Mouse (Mus musculus) liver, embryonic 14.5 days (tissue): ENCODE measurements around the gene Prkn. TPM values are rescaled to one million over a fixed set of nuclear protein-coding genes. Genes with fewer than 3 reads are reported as not detected.
A peak's percentile ranks its signal among the peaks of the same experiment; 100 is the strongest.

ENCODE experiments used
- ATAC-seq: fragments of 200-750 bp; cut with Nextera tagmentation; 2 replicates; pipeline ENCODE4 v1.8.0; 2017; ENCODE audit warnings: moderate number of reproducible peaks, mild to moderate bottlenecking, moderate library complexity; ENCODE audit not compliant: insufficient read depth
- DNase-seq, 3 experiments: peaks; one replicate each; pipeline ENCODE4 v3.0.0-alpha.2; 2012 to 2013; ENCODE audit warnings: low read depth in 3 of 3, low spot score in 3 of 3
- H3K27ac ChIP-seq: fragments of 300-500 bp; sonication (generic); 2 replicates; pipeline ENCODE4 v1.5.1; 2014; ENCODE audit warnings: moderate library complexity, mild to moderate bottlenecking, control low read depth, inconsistent platforms
- H3K27me3 ChIP-seq: fragments of 300-500 bp; sonication (generic); 2 replicates; pipeline ENCODE4 v1.6.1; 2014; ENCODE audit warnings: mild to moderate bottlenecking, low read length, moderate library complexity; ENCODE audit not compliant: control insufficient read depth, insufficient read depth
- H3K36me3 ChIP-seq: fragments of 300-500 bp; sonication (generic); replicated peaks from 2 replicates; pipeline ENCODE4 v1.6.1; 2014; ENCODE audit warnings: low read depth; ENCODE audit not compliant: control insufficient read depth, insufficient read depth
- H3K4me1 ChIP-seq, 2 experiments: fragments of 200-500 bp in 1 of 2; fragments of 300-500 bp in 1 of 2; sonication (generic) in 1 of 2; replicated peaks; 2 replicates each; pipeline ENCODE4 v1.6.1; 2012 to 2014; ENCODE audit warnings: antibody characterized with exemption in 1 of 2, inconsistent platforms in 1 of 2, low read length in 1 of 2; ENCODE audit not compliant: control insufficient read depth in 2 of 2, insufficient read depth in 2 of 2
- H3K4me2 ChIP-seq: fragments of 300-500 bp; sonication (generic); 2 replicates; pipeline ENCODE4 v1.6.1; 2014; ENCODE audit warnings: low read depth, mild to moderate bottlenecking, control low read depth, moderate library complexity
- H3K4me3 ChIP-seq, 2 experiments: fragments of 200-500 bp in 1 of 2; fragments of 300-500 bp in 1 of 2; sonication (generic) in 1 of 2; 2 replicates each; pipeline ENCODE4 v1.5.1; 2012 to 2014; ENCODE audit warnings: low read depth in 2 of 2, low read length in 2 of 2, mild to moderate bottlenecking in 2 of 2, control low read depth in 1 of 2, inconsistent platforms in 1 of 2, moderate library complexity in 1 of 2; ENCODE audit not compliant: insufficient read depth in 1 of 2
- H3K9ac ChIP-seq: fragments of 300-500 bp; sonication (generic); replicated peaks from 2 replicates; pipeline ENCODE4 v1.6.1; 2014; ENCODE audit warnings: mild to moderate bottlenecking, control low read depth, moderate library complexity
- H3K9me3 ChIP-seq: fragments of 300-500 bp; sonication (generic); 2 replicates; pipeline ENCODE4 v1.6.1; 2016; ENCODE audit warnings: low read length, mixed read lengths; ENCODE audit not compliant: control insufficient read depth
- CTCF ChIP-seq: IDR thresholded peaks from 2 replicates; pipeline ENCODE4 v1.5.1; 2016; ENCODE audit warnings: antibody characterized with exemption, low read depth, control low read depth
- EP300 ChIP-seq: IDR thresholded peaks from 2 replicates; pipeline ENCODE4 v1.6.1; 2016; ENCODE audit warnings: antibody characterized with exemption, low read depth
- WGBS: fragments of 180-500 bp; shearing (Covaris S2); extraction: QIAGEN DNeasy Blood & Tissue Kit; methylation state at CpG from one replicate; pipeline ENCODE4 v1.1.7; 2014; ENCODE audit not compliant: insufficient replicate concordance; 5-methylcytosine and 5-hydroxymethylcytosine counted together
- polyA plus RNA-seq, 2 experiments: library from polyadenylated mRNA; depleted of rRNA in 1 of 2; stranded (reverse) in 1 of 2; unstranded in 1 of 2; fragments of >200 nt; fragmentation: Nextera tagmentation in 1 of 2; extraction: Ambion mirVana in 1 of 2; gene quantifications; 2 replicates each; pipeline versions ENCODE4 v1.2.1 to v1.2.3; 2012 to 2014

The Prkn gene
- polyA plus RNA-seq, 2 experiments: 0.17 to 0.61 TPM

- H3K27ac ChIP-seq: no peak overlapping the region
- no peak overlapping the region for H3K4me2 ChIP-seq
- H3K27me3 ChIP-seq: no peaks in the 10 kb centered on the region
- 50% methylated on average over 3 of the region's 3 CpGs for WGBS
- no peak for DNase-seq
- TF ChIP-seq CTCF (no peak), EP300 (no peak)
- H3K4me1 ChIP-seq: no peaks in the 10 kb centered on the region
- H3K36me3 ChIP-seq: no peaks in the 10 kb centered on the region
- H3K9me3 ChIP-seq: no peaks in the 10 kb centered on the region
- no peak overlapping the region for H3K9ac ChIP-seq
- no peak overlapping the region for H3K4me3 ChIP-seq
- ATAC-seq: no peak
Measured at GRCm38 (mm10) chr17:12021326-12021725, 1181.1 kb downstream of the Prkn start.

GRCm38 (mm10) chr17:12029362-12029761 lies 1189.2 kb downstream of the Prkn start:
- DNase-seq (no peak), ATAC-seq (no peak)
- peaks cover 0 to 2% of the 10 kb centered on the region in 2 experiments; a peak in 1 of 4 replicates for H3K4me1 ChIP-seq
- H3K9ac ChIP-seq: no peak overlapping the region
- H3K4me2 ChIP-seq: no peak overlapping the region
- no peaks in the 10 kb centered on the region for H3K9me3 ChIP-seq
- H3K27me3 ChIP-seq: no peaks in the 10 kb centered on the region
- H3K27ac ChIP-seq: no peak overlapping the region
- 49% methylated on average over 5 of the region's 5 CpGs for WGBS
- H3K4me3 ChIP-seq: no peak overlapping the region
- no peak for TF ChIP-seq EP300
- no peak for TF ChIP-seq CTCF
- no peaks in the 10 kb centered on the region for H3K36me3 ChIP-seq

- TF ChIP-seq EP300 (no peak), CTCF (no peak)
- Histone ChIP-seq H3K4me1 (peaks cover 0 to 2% of the 10 kb centered on the region in 2 experiments; a peak in 1 of 4 replicates), H3K36me3 (no peaks in the 10 kb centered on the region), H3K9me3 (no peaks in the 10 kb centered on the region), H3K27me3 (no peaks in the 10 kb centered on the region), H3K4me3 (no peak overlapping the region), H3K9ac (no peak overlapping the region), H3K4me2 (no peak overlapping the region), H3K27ac (no peak overlapping the region)
- WGBS: 47% methylated on average over 14 of the region's 14 CpGs
- ATAC-seq (no peak), DNase-seq (no peak)
Measured at GRCm38 (mm10) chr17:12029921-12030461, 1189.8 kb downstream of the Prkn start.

GRCm38 (mm10) chr17:12030556-12031160 lies 1190.5 kb downstream of the Prkn start:
- ATAC-seq: no peak
- H3K36me3 ChIP-seq: no peaks in the 10 kb centered on the region
- WGBS: 22% methylated on average over 11 of the region's 11 CpGs
- DNase-seq: no peak
- H3K4me3 ChIP-seq: no peak overlapping the region
- no peak overlapping the region for H3K4me2 ChIP-seq
- H3K27ac ChIP-seq: no peak overlapping the region
- H3K9ac ChIP-seq: no peak overlapping the region
- no peaks in the 10 kb centered on the region for H3K27me3 ChIP-seq
- TF ChIP-seq EP300: no peak
- TF ChIP-seq CTCF: no peak
- H3K9me3 ChIP-seq: no peaks in the 10 kb centered on the region
- peaks cover 0 to 2% of the 10 kb centered on the region in 2 experiments; a peak in 1 of 4 replicates for H3K4me1 ChIP-seq

GRCm38 (mm10) chr17:12031203-12031942 lies 1191.2 kb downstream of the Prkn start:
- Histone ChIP-seq H3K27me3 (no peaks in the 10 kb centered on the region), H3K4me3 (no peak overlapping the region), H3K9ac (no peak overlapping the region), H3K4me1 (peaks cover 1 to 3% of the 10 kb centered on the region in 2 experiments; a peak in 3 of 4 replicates), H3K9me3 (no peaks in the 10 kb centered on the region), H3K27ac (no peak overlapping the region), H3K4me2 (no peak overlapping the region), H3K36me3 (no peaks in the 10 kb centered on the region)
- DNase-seq: no peak
- 0% methylated on average over 10 of the region's 10 CpGs for WGBS
- TF ChIP-seq CTCF (peak; percentile 73), EP300 (no peak)
- no peak for ATAC-seq
